Mouse (Mus musculus) frontal cortex, postnatal 14 days (tissue): ENCODE results near the gene Cyp11a1.

Experiments
- DNase-seq, 2 experiments: peaks; one replicate each; pipeline ENCODE4 v3.0.0; 2022; ENCODE audit warnings: low spot score in 2 of 2

The Cyp11a1 gene

DNA sequence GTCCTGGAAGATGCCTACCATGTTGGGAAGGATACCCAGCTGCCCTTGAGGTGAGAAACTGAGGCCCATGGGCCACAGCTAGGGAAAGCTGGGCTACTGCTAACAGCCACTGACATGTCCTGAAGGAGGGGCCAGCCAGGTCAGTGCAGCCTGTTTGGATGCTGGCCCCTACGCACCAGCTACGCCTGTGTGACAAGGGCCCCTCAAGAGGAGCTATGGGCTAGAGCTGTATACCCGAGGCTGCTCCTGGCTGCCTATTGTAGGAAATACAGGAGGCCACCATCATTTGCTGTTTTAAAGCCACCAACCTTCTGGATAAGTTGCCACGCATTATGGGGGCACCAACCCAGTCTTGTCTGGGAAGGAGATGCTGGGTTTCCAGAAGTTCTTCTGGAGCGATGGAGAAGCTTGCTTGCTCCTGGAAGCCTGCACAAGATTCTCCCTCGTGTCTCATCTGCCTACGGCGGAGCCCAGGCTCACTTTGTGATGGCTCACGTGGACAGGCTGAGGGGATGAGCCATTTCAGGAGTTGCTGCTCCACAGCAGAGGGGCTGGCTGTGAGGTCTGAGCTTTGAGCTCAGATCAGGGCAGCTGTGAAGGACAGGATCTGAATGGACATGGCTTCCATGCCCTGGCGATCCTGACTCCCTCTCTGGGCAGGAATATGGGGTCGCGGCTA is 2.3 kb downstream of the Cyp11a1 start:
- no peak for DNase-seq

DNA sequence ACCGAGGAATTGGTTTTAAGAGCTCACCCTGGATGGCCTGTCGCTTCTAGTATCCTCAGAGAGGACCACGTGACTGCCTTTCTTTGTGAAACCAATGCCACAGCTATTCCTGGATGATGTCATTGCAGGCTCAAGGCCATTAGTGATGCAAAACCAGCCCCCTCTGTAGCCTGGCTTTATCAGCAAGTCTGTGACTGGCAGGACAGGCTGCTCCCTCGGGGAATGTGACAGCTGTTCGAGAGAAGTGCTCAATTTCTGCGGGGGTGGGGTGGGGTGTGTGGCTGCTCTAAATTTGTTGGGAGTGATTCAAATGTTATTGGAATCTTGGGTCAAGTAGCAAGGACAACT is 2.8 kb downstream of the Cyp11a1 start:
- DNase-seq = no peak

DNA sequence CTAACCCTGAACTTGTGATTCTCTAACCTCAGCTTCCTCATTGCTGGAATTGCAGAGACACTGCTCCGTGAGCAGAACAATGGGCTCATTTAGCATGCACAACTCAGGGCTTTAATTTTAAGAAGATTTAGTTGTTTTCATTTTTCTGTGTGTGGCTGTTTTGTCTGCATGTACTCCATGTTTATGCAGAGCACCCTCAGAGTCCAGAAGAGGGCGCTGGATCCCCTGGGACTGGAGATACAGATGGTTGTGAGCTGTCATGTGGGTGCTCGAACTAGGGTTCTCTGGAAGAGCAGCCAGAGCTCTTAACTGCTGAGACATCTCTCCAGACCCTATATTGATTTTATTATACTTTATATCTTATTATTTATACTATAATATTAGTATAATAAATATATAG is 3.4 kb downstream of the Cyp11a1 start:
- DNase-seq = no peak

DNA sequence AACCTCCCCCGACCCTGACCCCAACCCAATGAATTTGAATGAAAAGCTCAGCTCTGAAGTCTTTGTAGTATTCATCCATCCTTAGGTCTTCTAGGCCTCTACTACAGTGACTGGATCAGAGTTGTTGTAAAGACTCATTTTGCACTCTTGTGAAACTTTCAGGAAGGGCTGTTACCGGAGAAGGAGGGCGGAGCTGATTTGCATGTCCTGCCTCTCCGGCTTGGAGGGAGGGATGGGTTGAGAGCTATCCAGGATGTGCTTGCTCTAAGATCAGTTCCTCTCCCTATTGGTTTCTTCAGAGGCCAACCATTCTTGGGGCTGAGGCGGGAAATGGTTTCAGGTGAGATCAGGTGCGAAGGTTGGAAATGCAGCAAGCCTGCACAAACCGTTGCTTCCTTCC is 4.8 kb downstream of the Cyp11a1 start:
- no peak for DNase-seq

DNA sequence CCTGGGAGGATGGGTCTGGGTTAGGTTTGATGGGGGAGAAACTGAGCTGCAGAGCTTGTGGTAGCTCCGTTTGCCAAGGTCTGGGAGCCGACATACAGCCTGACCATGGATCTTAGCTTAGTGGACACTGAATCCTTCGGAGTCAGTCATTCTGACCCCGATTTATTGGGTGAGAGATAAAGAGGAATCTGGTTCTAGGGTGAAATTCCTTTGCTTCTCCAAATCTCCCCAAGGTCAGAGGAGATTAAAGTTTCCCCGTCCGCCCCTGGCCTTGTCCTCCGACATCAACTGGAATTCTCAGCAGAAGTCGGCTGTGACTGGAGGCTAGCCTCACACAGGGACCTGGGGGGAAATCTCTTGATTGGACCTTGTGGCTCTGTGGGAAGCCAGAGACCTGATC is 5.3 kb downstream of the Cyp11a1 start:
- no peak for DNase-seq

DNA sequence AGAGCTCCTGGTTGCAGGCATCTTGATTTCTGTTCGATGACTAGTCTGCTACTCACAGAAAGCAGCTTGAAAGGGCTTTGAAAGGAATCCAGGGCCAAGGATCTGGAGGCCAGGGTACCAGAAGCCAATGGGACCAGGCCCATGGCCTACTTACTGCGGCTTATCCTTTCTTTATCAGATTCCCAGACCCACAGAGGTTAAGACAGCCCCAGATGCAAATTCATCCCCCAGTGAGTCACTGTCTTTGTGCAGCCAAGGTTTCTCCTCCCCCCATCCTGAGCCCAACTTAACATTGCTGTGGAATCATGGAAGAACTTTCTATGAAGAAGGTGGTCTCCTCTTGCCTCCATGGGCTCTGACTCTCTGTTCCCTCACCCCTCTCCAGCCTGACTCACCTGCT is 6.3 kb downstream of the Cyp11a1 start:
- DNase-seq = no peak

DNA sequence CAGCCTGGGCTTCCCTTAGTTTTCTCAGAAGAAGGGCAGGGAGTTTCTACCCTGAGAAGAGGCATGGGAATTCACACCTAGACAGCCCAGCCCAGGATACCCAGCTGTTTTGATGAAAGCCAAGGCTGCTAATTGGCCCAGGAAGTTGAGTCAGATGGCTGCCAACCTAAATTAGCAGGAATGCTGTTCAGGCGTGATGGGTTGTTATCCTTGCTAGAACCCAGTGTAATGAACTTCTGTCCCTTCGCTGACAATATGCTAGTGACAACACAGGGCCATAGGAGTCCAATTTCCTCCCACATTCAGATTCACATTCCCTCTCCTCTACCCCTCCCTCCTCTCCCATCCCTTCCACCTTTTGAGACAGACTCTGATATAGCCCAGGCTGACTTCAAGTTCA is 6.7 kb downstream of the Cyp11a1 start:
- DNase-seq = no peak

DNA sequence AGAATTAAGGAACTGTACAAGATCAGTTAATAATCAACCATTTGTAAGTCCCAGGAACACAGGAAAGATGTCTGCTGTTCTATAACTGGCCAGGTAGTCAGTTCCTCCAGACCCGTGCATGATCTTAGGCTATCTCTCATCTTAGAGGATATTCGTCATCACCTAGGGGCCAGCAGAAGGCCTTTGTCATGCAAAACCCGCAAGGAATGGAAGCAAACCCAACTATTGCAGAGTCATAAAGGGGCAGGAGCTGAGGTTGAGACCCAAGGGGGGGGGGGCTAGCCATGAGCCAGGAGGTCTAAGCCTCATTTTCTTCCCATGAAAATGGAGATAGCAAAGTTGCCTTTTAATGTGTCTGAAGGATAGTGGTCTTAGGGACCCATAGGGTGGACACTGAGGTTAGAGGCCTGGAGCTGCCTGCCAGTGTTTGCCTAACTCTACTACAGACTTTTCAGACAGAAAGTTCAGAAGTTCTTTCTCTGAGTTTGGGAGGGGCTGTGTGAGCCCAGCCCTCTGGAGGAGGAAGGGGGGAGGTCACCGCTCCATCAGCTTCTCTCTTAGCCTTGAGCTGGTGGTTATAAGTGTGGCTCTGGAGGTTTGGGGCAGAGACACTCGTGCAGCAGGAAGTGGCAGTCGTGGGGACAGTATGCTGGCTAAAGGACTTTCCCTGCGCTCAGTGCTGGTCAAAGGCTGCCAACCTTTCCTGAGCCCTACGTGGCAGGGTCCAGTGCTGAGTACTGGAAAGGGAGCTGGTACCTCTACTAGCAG is 8.4 kb downstream of the Cyp11a1 start:
- no peak for DNase-seq

DNA sequence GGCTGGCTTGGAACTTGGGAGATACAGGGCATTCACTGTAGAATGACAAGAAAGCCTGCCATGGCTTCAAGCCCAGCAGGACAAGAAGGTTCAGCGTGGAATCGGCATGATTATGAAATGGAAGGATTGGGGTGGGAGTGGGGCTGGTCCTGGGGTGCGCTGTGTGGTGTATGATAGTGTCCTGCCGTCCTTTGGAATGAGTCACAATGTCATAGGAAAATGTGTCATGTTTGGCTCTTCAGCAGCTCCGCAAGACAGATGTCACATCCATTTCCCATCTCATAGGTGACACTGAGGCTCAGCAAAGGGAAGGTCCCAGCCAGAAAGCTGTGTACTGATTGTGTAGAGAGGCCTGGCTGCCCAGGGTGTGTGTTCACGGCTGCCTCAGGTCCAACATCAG is 9.6 kb downstream of the Cyp11a1 start:
- no peak for DNase-seq

DNA sequence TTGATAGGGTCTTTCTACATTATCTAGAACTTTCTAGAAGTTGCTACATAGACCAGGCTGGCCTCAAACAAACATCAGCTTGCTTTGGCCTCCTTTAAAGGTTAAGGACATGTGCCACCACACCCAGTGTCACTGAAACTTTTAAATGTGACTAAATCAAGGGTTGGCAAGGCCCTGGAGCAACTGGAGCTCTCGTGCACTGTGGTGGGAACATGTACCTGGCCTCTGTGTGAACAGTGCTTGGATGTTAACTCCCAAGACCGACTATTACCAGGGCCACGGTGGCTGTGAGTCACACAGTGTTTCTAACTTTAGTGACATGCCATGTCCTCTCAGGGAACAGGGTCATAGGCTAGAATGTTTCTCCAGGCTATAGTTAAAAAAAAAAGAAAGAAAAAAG is 10.8 kb downstream of the Cyp11a1 start:
- DNase-seq = no peak

DNA sequence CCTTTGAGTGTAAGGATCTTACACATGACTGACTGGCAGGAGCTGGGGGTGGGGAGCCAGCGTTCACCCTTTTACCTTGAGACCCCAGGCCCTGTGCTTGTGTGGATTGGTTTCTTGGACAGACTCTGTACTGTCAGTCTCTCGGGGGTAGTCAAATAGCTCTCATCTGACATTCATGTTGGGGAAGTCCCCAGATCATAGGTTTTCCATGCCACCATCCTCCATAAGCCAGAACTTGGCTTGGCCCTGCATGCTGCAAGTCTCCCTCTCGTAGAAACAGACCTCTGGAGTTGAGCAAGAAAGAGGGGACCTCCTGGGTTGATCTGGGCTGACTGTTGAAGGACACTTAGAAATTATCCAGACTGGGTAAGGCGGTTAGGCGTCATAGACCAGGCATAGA is 12.2 kb downstream of the Cyp11a1 start:
- no peak for DNase-seq

DNA sequence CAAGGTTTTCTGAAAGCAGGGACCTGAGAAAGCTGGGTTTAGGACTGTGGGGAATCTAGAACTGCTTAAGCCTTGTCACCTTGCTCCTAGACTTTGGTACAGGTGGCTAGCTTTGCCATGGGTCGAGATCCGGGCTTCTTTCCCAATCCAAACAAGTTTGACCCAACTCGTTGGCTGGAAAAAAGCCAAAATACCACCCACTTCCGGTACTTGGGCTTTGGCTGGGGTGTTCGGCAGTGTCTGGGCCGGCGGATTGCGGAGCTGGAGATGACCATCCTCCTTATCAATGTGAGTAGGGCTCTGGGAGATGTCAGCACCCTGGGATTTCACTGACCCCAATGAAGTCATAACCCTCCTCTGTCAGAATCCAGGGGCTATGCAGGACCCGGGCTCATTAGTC is 19.8 kb downstream of the Cyp11a1 start:
- DNase-seq = no peak

DNA sequence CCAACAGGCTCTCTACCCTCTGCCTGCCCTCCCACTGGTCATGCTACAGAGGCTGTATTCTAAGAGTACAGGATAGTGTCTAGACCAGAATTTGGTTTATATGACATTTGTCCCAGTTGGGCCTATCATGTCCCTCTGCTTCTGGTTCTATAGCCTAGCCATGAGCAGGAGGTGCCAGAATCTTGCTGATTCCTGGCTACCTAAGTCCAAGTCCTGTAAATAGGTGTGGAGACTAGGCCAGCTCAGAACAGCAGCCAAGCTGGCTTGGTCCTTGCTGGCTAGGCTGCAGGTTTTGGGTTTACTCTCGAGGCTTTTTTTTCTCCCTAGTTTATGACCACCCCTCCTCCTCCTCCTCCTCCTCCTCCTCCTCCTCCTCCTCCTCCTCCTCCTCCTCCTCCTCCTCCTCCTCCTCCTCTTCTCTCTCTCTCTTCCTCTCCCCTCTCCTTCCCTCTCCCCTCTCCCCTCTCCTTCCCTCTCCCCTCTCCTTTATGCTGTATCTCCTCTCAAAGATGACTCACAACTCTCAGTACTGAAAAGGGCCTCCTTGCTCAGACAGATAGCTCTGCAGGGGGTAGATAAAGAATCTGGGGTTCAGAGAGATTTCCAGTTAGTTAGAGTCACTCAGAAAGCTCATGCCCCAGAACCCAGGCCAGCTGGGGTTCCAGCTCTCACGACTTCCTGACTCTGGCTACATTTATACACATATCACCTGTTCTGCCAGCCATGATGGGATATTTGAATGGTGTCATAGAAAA is 21.4 kb downstream of the Cyp11a1 start:
- no peak for DNase-seq

DNA sequence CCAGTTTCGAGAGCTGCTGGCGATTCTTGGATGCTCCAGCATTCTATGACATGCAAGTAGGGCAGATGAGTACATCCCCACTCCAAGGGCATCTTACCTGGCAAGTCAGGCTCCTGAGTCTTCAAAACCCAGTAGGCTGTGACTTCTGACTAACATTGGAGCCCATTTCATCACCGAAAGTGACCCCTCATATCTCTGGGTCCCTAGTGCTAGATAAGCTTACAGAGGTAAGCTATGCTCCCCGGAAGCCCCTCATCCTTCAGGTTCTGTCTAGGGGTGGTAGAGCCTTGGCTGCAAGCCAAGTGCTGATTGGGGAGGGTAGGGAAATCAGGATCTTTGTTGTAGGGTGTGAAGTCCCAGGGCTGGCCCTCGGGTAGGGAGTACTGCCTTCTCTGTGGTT is 22.6 kb downstream of the Cyp11a1 start:
- DNase-seq = no peak

DNA sequence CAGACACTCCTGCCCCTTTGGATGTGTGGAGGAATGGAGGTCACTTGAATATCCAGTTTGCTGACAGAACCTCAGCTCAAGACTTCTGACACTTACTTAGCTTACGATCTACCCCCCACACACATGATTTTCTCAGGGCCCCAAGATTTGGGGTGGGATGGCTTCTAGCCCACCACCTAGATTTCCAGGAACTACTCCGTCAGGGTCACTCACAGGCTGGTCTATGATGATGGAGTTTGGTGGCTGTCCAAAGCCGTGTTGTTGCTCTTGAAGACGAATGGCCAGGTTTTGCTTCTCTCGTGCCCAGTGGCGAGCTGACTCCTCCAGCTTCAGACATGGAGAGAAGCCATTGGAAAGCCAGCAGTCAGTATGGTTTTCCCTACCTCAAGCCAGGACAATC is 23.4 kb downstream of the Cyp11a1 start:
- no peak for DNase-seq

DNA sequence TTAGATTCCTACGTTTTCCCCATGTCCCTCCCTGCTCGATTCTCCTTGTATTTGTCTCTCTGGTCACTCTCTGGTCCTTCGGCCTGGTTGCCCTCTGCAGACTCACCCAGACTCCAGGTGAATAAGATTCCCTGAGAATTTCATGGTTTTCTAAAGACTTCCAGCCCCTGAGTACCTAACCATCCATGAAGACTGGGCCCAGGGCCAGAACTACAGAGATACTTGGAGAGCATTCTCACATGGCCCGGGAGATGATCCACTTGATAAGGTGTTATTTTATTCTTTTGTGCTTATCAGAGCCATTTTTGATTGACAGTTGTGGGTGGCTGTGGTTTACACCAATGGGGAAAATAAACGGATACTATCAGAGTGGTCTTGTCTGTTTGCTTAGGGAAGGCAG is 25.7 kb downstream of the Cyp11a1 start:
- DNase-seq = no peak

DNA sequence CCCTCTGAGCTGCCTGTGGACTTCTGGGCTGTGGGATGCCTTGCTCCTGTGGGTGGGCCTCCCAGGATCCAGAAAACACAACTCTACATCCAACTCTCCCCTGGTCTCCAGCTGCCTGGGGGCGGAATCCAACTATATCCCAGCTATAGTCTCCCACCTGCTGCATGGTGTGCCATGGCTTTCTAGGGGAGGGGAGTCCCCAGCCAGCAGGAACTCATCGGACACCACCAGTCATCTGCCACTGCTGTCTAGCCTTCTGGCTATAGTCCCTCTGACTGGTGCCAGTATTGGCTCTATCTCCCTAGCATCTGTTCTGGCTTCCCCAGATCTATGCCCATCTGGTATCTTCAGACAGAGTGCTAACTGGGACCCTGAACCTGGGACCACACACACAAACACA is 29.3 kb downstream of the Cyp11a1 start:
- no peak for DNase-seq

DNA sequence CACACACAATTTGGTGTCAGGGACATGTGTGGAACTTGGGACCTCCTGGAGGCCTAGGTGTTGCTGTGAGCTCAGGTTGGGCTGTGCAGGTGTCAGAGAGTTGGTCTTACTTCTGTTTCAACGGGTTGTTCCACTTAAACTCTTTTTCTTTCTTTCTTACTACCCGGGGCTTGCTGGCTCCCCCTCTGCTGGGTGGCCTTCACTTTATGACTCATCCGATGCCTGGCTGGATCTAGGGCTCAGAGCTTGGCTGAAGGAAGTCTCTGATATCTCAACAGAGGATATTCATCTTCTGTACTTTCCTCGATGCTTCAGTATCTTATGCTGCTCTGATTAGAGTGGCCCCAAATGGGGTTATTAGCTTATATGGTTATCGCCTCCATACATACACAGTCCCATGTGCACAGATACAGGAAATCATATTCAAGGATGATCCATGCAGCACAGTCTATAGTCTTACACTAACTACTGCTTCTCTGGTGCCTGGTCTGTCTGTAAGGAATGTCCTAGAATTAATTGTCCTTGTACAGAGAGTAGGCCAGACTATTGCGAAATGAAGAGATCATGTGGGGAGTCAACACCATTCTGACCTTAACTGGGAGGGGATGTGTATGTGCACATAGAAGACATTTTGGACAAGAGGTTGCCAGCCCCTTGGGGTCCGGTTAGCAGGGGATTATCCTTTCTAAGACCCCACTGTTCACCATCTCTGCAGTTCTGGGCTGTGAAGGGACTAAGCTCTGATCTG is 29.9 kb downstream of the Cyp11a1 start:
- no peak for DNase-seq

DNA sequence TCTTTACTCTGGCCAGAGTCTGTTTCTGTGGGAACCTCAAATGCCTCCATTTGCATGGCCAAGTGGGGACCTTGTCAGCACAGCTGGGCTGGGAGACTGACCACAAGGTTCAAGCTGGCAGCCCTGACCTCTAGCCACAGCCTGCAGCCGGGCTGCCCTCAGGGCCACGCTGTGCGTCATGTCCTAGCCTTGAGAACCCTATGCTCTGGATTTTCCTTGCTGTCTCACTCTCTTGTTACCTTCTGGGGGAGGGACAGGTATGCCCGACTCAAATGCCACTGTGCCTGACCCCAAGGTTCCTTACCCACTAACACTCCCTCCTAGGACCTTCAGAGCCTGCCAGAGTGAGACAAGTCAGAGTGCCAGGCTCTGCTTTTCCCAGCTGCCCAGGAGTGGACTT is 30.8 kb downstream of the Cyp11a1 start:
- DNase-seq = no peak

DNA sequence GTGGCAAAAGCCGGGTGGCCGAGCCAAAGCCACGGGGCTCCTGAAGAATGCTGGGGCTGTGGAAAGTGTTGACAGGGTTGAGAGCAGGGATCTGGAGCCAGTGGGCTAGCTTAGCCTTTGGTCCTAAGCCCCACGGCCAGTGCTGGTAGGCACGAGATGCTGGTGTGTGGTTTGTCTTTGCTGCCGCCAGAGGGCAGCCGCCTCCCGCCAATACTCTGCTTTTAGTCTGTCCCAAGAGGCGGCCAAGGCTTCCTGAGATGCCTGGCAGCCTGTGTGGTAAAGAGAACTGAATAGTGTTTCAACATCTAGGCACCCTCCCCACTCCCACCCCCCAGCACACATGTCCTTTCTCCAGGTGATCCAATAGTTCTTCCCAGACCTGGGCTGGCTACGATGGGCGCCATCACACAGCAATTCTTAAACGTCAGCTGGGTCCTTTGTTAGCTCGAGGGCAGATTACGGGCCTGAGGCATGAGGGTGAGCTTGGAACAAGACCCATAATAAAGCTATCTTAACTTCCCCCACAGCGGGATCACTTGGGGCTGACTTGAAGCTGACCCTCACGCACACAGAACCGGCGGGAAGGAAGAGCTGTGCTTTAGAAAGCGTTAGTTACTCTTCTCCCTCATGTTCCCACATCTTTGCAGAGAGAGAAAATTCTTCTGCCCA is 32.4 kb downstream of the Cyp11a1 start:
- DNase-seq = peak in 1 of 2 experiments; percentile 72

DNA sequence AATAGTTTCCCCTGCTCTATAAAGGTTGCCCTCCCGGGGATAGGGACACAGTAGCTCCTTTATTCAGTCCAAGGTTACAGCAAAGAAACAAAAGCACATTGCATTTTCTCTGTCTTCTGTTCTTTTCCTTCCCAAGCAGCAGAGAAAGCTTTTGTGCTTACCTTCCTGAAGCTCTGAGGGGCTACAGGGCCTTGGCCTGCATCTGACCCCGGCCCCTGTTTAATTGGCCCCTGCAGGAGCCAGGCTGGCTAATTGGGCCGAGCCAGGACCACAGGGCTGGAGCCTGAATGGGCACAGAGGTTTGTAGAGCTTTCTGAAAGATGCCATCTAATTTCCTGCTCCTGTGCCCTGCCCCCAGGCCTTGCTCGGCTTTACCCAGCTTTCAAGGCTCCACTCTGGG is 34.8 kb downstream of the Cyp11a1 start:
- no peak for DNase-seq

DNA sequence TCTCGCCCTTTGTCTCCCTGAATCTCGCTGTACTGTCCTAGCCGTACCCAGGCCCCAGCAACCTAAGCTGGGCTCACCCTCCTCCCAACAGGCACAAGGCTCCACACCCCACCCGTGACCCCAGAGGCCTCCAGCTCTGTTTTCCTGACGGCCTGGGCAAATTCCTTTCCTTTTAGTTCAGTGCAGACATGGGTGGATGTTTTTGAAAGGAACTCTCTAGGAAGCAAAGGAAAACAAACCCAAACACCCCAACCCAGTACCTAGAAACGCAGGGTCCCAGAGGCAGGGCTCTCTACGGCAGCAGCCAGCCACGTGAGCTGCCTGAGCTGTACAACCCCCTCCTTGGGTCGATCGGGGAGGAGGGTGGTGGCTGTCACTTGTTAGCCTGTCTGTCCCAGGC is 36.2 kb downstream of the Cyp11a1 start:
- DNase-seq = no peak
